Mouse (Mus musculus) spleen, postnatal 4 days (tissue): ENCODE data around the gene Rps19.
A peak's percentile ranks its signal among the peaks of the same experiment; 100 is the strongest.
"Not testable (repeated sequence)": the region's sequence is repeated elsewhere in the genome, so short reads cannot be mapped to it uniquely, and the experiment has no call there.

Experiments used
- DNase-seq, 2 experiments: peaks; one replicate each; pipeline ENCODE4 v3.0.0; 2022; ENCODE audit warnings: low spot score in 2 of 2

Rps19 gene

GRCm38 (mm10) chr7:24869532-24870165 is 14.5 kb upstream of the Rps19 start, which contains the start of the genes Lypd4 and Dmrtc2:
Gene Lypd4 (minus strand): TSS chr7:24869941.
Gene Dmrtc2 (plus strand): TSS chr7:24870057.
- peak in 1 of 2 experiments; percentile 62 for DNase-seq

- DNase-seq, result no peak
Measured at GRCm38 (mm10) chr7:24877588-24877987, 6.6 kb upstream of the Rps19 start.

- DNase-seq, result no peak
Measured at GRCm38 (mm10) chr7:24879620-24880019, 4.6 kb upstream of the Rps19 start.

- DNase-seq, result no peak
Measured at GRCm38 (mm10) chr7:24882416-24883199, 1.6 kb upstream of the Rps19 start.

GRCm38 (mm10) chr7:24884693-24885291 is 621 bp downstream of the Rps19 start:
- no peak for DNase-seq

- DNase-seq, result no peak
Measured at GRCm38 (mm10) chr7:24885468-24886307, 1.5 kb downstream of the Rps19 start.

GRCm38 (mm10) chr7:24886308-24886633 is 2.1 kb downstream of the Rps19 start:
- DNase-seq, result no peak

- no peak for DNase-seq
Measured at GRCm38 (mm10) chr7:24887096-24887495, 2.9 kb downstream of the Rps19 start.

- no peak for DNase-seq
Measured at GRCm38 (mm10) chr7:24889431-24890220, 5.5 kb downstream of the Rps19 start.

- DNase-seq, result peak; percentile 74 to 86
Measured at GRCm38 (mm10) chr7:24890281-24891216, 6.4 kb downstream of the Rps19 start.

GRCm38 (mm10) chr7:24891241-24892124 is 7.3 kb downstream of the Rps19 start:
- DNase-seq, result no peak

- DNase-seq, result no peak
Measured at GRCm38 (mm10) chr7:24892125-24892583, 8.0 kb downstream of the Rps19 start.

GRCm38 (mm10) chr7:24895749-24896148 is 11.6 kb downstream of the Rps19 start:
- DNase-seq, result not testable (repeated sequence)

GRCm38 (mm10) chr7:24896269-24896668 is 12.1 kb downstream of the Rps19 start:
- peak in 1 of 2 experiments; percentile 41 for DNase-seq

GRCm38 (mm10) chr7:24897224-24897623 is 13.1 kb downstream of the Rps19 start, which contains the start of gene Cd79a:
Gene Cd79a (plus strand): TSS chr7:24897381.
- peak; percentile 70 to 79 for DNase-seq

- DNase-seq, result no peak
Measured at GRCm38 (mm10) chr7:24897959-24898358, 13.8 kb downstream of the Rps19 start.

- peak in 1 of 2 experiments; percentile 69 for DNase-seq
Measured at GRCm38 (mm10) chr7:24901114-24901513, 16.9 kb downstream of the Rps19 start.

GRCm38 (mm10) chr7:24901842-24902241 is 17.7 kb downstream of the Rps19 start:
- peak in 1 of 2 experiments; percentile 68 for DNase-seq

GRCm38 (mm10) chr7:24902264-24902629 is 18.1 kb downstream of the Rps19 start:
- no peak for DNase-seq
